Mouse (Mus musculus) midbrain, embryonic 10.5 days (tissue): ENCODE results near the gene Reps1. TPM values are rescaled to one million over a fixed set of nuclear protein-coding genes. Genes with fewer than 3 reads are reported as not detected.
A peak's percentile ranks its signal among the peaks of the same experiment; 100 is the strongest.

Source experiments
- DNase-seq: peaks from one replicate; pipeline ENCODE4 v3.0.0-alpha.2; 2017; ENCODE audit warnings: low spot score
- H3K27ac ChIP-seq: fragments of 300-500 bp; sonication (generic); replicated peaks from 2 replicates; pipeline ENCODE4 v1.5.1; 2016; ENCODE audit warnings: mild to moderate bottlenecking
- H3K27me3 ChIP-seq: fragments of 300-500 bp; sonication (generic); 2 replicates; pipeline ENCODE4 v1.6.1; 2016; ENCODE audit warnings: low read depth, mild to moderate bottlenecking; ENCODE audit not compliant: poor library complexity, severe bottlenecking
- H3K36me3 ChIP-seq: fragments of 300-500 bp; sonication (generic); 2 replicates; pipeline ENCODE4 v1.6.1; 2016; ENCODE audit warnings: mild to moderate bottlenecking, moderate library complexity
- H3K4me1 ChIP-seq: fragments of 300-500 bp; sonication (generic); 2 replicates; pipeline ENCODE4 v1.6.1; 2016
- H3K4me3 ChIP-seq: fragments of 300-500 bp; sonication (generic); 2 replicates; pipeline ENCODE4 v1.5.1; 2016; ENCODE audit warnings: mild to moderate bottlenecking, moderate library complexity
- H3K9me3 ChIP-seq: fragments of 300-500 bp; sonication (generic); replicated peaks from 2 replicates; pipeline ENCODE4 v1.6.1; 2016; ENCODE audit warnings: mild to moderate bottlenecking
- WGBS: fragments of 180-500 bp; shearing (Covaris S2); methylation state at CpG from one replicate; pipeline ENCODE4 v1.1.7; 2016; 5-methylcytosine and 5-hydroxymethylcytosine counted together
- polyA plus RNA-seq: library from polyadenylated mRNA; unstranded; fragments of >200 nt; fragmentation: Nextera tagmentation; extraction: Ambion mirVana; gene quantifications from 2 replicates; pipeline ENCODE4 v1.2.1, GENCODE M21; 2016

The Reps1 gene
- polyA plus RNA-seq: 11.8 and 15.1 TPM in 2 replicates

GRCm38 (mm10) chr10:18055696-18056390 is at the start of gene Reps1:
TSS of gene Reps1 (plus strand) at chr10:18055861.
- Histone ChIP-seq H3K4me3 (peak within 1 kb of the TSS; percentile 97), H3K36me3 (peaks cover 6% of the 10 kb centered on the region; the same call in 1 of the 2 replicates), H3K4me1 (peaks cover 21% of the 10 kb centered on the region), H3K27me3 (no peaks in the 10 kb centered on the region), H3K27ac (peak within 1 kb of the TSS; percentile 98), H3K9me3 (no peaks in the 10 kb centered on the region)
- peak; percentile 65 for DNase-seq
- under 1% methylated on average over 85 of the region's 90 CpGs for WGBS

GRCm38 (mm10) chr10:18006756-18007155 is 48.9 kb upstream of the Reps1 start:
- no peak overlapping the region for H3K27ac ChIP-seq
- DNase-seq: no peak
- WGBS: 88% methylated on average over 1 of the region's 1 CpGs
- H3K4me1 ChIP-seq: peaks cover 7% of the 10 kb centered on the region
- no peaks in the 10 kb centered on the region for H3K9me3 ChIP-seq
- peaks cover 24% of the 10 kb centered on the region for H3K36me3 ChIP-seq
- H3K4me3 ChIP-seq: no peak overlapping the region
- no peaks in the 10 kb centered on the region for H3K27me3 ChIP-seq

GRCm38 (mm10) chr10:18007243-18007642 is 48.4 kb upstream of the Reps1 start:
- no peaks in the 10 kb centered on the region for H3K27me3 ChIP-seq
- H3K27ac ChIP-seq: no peak overlapping the region
- H3K9me3 ChIP-seq: no peaks in the 10 kb centered on the region
- WGBS: 89% methylated on average over 3 of the region's 3 CpGs
- DNase-seq: no peak
- H3K4me3 ChIP-seq: no peak overlapping the region
- peaks cover 29% of the 10 kb centered on the region for H3K36me3 ChIP-seq
- peaks cover 7% of the 10 kb centered on the region for H3K4me1 ChIP-seq

GRCm38 (mm10) chr10:18008118-18008517 is 47.5 kb upstream of the Reps1 start:
- Histone ChIP-seq H3K4me3 (no peak overlapping the region), H3K27ac (no peak overlapping the region), H3K9me3 (no peaks in the 10 kb centered on the region), H3K36me3 (peaks cover 35% of the 10 kb centered on the region), H3K4me1 (peaks cover 7% of the 10 kb centered on the region), H3K27me3 (no peaks in the 10 kb centered on the region)
- no peak for DNase-seq

GRCm38 (mm10) chr10:18009744-18010143 is 45.9 kb upstream of the Reps1 start:
- H3K4me1 ChIP-seq: peaks cover 7% of the 10 kb centered on the region
- H3K27ac ChIP-seq: no peak overlapping the region
- no peaks in the 10 kb centered on the region for H3K9me3 ChIP-seq
- H3K36me3 ChIP-seq: peaks cover 51% of the 10 kb centered on the region
- H3K4me3 ChIP-seq: no peak overlapping the region
- DNase-seq: no peak
- no peaks in the 10 kb centered on the region for H3K27me3 ChIP-seq
- WGBS: 90% methylated on average over 1 of the region's 1 CpGs

GRCm38 (mm10) chr10:18011761-18012160 is 43.9 kb upstream of the Reps1 start:
- WGBS: 88% methylated on average over 5 of the region's 5 CpGs
- Histone ChIP-seq H3K27me3 (no peaks in the 10 kb centered on the region), H3K4me3 (no peak overlapping the region), H3K27ac (no peak overlapping the region), H3K36me3 (peaks cover 68% of the 10 kb centered on the region), H3K4me1 (peaks cover 7% of the 10 kb centered on the region), H3K9me3 (no peaks in the 10 kb centered on the region; the same call in 1 of the 2 replicates)
- DNase-seq: no peak

GRCm38 (mm10) chr10:18020443-18020842 is 35.2 kb upstream of the Reps1 start:
- no peak overlapping the region for H3K4me3 ChIP-seq
- H3K4me1 ChIP-seq: peaks cover 20% of the 10 kb centered on the region
- peaks cover 6% of the 10 kb centered on the region; the same call in 1 of the 2 replicates for H3K9me3 ChIP-seq
- no peak for DNase-seq
- 91% methylated on average over 7 of the region's 7 CpGs for WGBS
- no peaks in the 10 kb centered on the region for H3K27me3 ChIP-seq
- H3K27ac ChIP-seq: 0 out of 2 replicates have a peak overlapping the region, but pooled peaks have one; percentile 55
- peaks cover 37% of the 10 kb centered on the region for H3K36me3 ChIP-seq

GRCm38 (mm10) chr10:18020846-18021245 is 34.8 kb upstream of the Reps1 start:
- no peak for DNase-seq
- H3K4me3 ChIP-seq: peak overlapping the region; percentile 74; the same call in 1 of the 2 replicates
- no peaks in the 10 kb centered on the region for H3K27me3 ChIP-seq
- peak overlapping the region; percentile 96; the same call in 1 of the 2 replicates for H3K27ac ChIP-seq
- H3K36me3 ChIP-seq: peaks cover 36% of the 10 kb centered on the region
- H3K9me3 ChIP-seq: peaks cover 7% of the 10 kb centered on the region; the same call in 1 of the 2 replicates
- H3K4me1 ChIP-seq: peaks cover 20% of the 10 kb centered on the region
- WGBS: 93% methylated on average over 1 of the region's 1 CpGs

- H3K9me3 ChIP-seq: peaks cover 7% of the 10 kb centered on the region; the same call in 1 of the 2 replicates
- no peak for DNase-seq
- H3K36me3 ChIP-seq: peaks cover 27% of the 10 kb centered on the region
- H3K27ac ChIP-seq: peak overlapping the region; percentile 96
- no peaks in the 10 kb centered on the region for H3K27me3 ChIP-seq
- H3K4me1 ChIP-seq: peaks cover 20% of the 10 kb centered on the region
- WGBS: 41% methylated on average over 14 of the region's 14 CpGs
- H3K4me3 ChIP-seq: peak overlapping the region; percentile 74
These were observed 33.9 kb upstream of the Reps1 start for GRCm38 (mm10) chr10:18021576-18022311.

- H3K9me3 ChIP-seq: peaks cover 7% of the 10 kb centered on the region; the same call in 1 of the 2 replicates
- no peaks in the 10 kb centered on the region for H3K27me3 ChIP-seq
- peak overlapping the region; percentile 96 for H3K27ac ChIP-seq
- H3K4me1 ChIP-seq: peaks cover 20% of the 10 kb centered on the region
- peak overlapping the region; percentile 74 for H3K4me3 ChIP-seq
- 0% methylated on average over 21 of the region's 21 CpGs for WGBS
- DNase-seq: peak; percentile 79
- peaks cover 21% of the 10 kb centered on the region for H3K36me3 ChIP-seq
These were observed 33.3 kb upstream of the Reps1 start for GRCm38 (mm10) chr10:18022312-18022711.

- Histone ChIP-seq H3K27ac (peak within 1 kb of the TSS; percentile 96), H3K4me3 (peak within 1 kb of the TSS; percentile 74), H3K36me3 (peaks cover 16% of the 10 kb centered on the region), H3K27me3 (no peaks in the 10 kb centered on the region), H3K4me1 (peaks cover 20% of the 10 kb centered on the region), H3K9me3 (peaks cover 7% of the 10 kb centered on the region; the same call in 1 of the 2 replicates)
- peak; percentile 82 for DNase-seq
- 0% methylated on average over 37 of the region's 37 CpGs for WGBS
These were observed 32.8 kb upstream of the Reps1 start, which contains the start of gene Abracl for GRCm38 (mm10) chr10:18022741-18023347. TSS of gene Abracl (minus strand) at chr10:18023288.

- Histone ChIP-seq H3K27me3 (no peaks in the 10 kb centered on the region), H3K36me3 (no peaks in the 10 kb centered on the region), H3K9me3 (no peaks in the 10 kb centered on the region), H3K27ac (no peak overlapping the region), H3K4me1 (no peaks in the 10 kb centered on the region), H3K4me3 (no peak overlapping the region)
- 86% methylated on average over 4 of the region's 4 CpGs for WGBS
- DNase-seq: no peak
These were observed 21.3 kb upstream of the Reps1 start for GRCm38 (mm10) chr10:18034408-18034807.
